Mouse (Mus musculus) MN1 (cell line): ENCODE measurements around the gene Cnnm1.

Experiments used
- DNase-seq: peaks from one replicate; pipeline ENCODE4 v3.0.0-alpha.2; 2016; ENCODE audit warnings: low spot score

The Cnnm1 gene

DNA sequence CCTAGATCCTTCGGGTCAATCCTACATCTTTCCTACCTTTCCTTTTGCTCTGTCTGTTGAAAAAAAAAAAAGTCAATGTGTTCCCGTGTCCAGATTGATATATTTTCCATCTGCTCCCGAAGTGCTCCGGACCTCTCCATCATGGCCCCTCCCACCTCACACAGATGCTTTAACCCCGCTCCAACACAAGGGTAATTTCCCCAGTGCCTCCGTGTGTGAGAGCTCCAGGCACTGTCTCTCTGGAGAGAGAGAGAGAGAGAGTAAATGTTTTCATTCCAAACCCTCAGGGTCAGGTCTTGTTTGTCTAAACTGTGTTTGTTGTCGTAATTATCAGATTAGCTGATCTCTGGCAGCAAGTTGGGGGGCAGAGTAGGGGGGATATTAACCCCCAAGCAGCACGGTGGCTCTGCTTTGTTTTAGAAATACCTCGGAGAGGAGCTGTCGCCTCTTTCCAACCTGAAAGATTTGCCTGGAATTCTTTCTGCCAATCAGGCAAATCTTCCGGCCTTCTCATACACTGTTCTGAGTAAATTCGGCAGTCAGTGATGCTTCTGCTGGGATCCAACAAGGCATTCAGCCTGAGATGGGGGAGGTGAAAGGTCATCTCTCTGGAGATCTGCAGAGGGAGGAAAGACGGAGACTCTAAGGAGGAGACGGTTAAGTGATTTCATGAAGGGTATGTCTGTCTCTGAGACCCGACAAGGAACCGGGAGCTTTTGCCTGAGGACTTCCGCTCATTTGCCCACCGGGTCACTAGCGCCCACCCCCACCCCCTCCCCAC is 106.3 kb downstream of the Cnnm1 start:
- DNase-seq: no peak
